24 mouse cellular contexts compared by ENCODE assay signal in the genomic region with DNA sequence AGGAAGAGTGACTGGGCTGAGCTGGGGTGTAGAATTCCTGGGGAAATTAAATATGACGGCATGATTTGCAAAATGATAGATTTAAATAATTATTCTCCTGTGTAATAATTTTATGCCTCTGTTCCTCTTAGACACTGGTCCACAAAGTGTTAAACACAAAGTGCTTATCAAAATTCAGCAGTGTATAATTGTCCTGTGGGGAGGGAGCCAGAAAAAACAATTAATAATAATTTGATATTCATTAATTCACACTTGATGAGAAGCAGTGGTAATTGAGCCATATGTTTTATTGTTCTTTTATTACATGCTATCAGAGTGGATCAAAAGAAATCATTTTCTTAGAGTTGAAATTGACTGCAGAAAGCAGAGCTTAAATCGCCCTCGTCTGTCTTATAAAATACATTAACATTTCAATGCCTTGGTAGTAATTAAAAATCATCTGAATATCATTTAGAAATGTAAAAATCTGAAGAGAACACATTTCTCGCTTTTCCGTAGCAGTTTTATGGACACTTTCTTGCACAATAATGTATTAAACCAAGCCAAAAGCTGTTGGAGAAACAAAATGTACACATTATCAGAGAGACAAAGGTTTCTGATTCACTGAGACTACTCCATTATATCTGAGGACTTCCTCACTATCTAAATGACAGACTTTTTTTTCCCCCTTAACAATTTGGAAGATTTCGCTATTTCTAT. TPM values are rescaled to one million over a fixed set of nuclear protein-coding genes. Genes with fewer than 3 reads are reported as not detected.
A peak's percentile ranks its signal among the peaks of the same experiment; 100 is the strongest.
DNase-seq lines count a peak whose midpoint lies in the region; ATAC-seq lines count a peak whose summit lies in the region.
"Had no signal": no experiment of that assay in that cellular context is flagged by ENCODE, and none has a peak within 500 bp of the region (broad histone marks: within the 10 kb centered on the region; RNA-seq: fewer than 3 reads in every experiment).

No protein-coding gene starts in this region.

- H3K9ac ChIP-seq in hindbrain, embryonic 13.5 days, result no peak overlapping the region
- H3K9ac ChIP-seq in hindbrain, embryonic 12.5 days, result no peak overlapping the region
- no peak overlapping the region for H3K9ac ChIP-seq in midbrain, embryonic 16.5 days (ENCODE audit: low read depth, low read length)
- no peak overlapping the region for H3K9ac ChIP-seq in midbrain, embryonic 11.5 days (ENCODE audit: low read length)
- H3K9ac ChIP-seq in forebrain, embryonic 16.5 days (replicated peaks; ENCODE audit: low read depth, low read length), result no peak overlapping the region
- H3K9ac ChIP-seq: embryonic facial prominence, embryonic 15.5 days; heart, embryonic 12.5 days had no signal

- no peaks in the 10 kb centered on the region for H3K36me3 ChIP-seq in hindbrain, embryonic 13.5 days
- H3K36me3 ChIP-seq in hindbrain, embryonic 12.5 days, result no peaks in the 10 kb centered on the region
- no peaks in the 10 kb centered on the region for H3K36me3 ChIP-seq in midbrain, embryonic 16.5 days (ENCODE audit: control insufficient read depth, insufficient read depth, low read length)
- no peaks in the 10 kb centered on the region for H3K36me3 ChIP-seq in midbrain, embryonic 11.5 days (ENCODE audit: control insufficient read depth, insufficient read depth, low read length)
- no peaks in the 10 kb centered on the region for H3K36me3 ChIP-seq in forebrain, embryonic 16.5 days (ENCODE audit: control insufficient read depth, insufficient read depth)
- H3K36me3 ChIP-seq: embryonic facial prominence, embryonic 15.5 days; heart, embryonic 12.5 days had no signal

- no peaks in the 10 kb centered on the region for H3K9me3 ChIP-seq in hindbrain, embryonic 13.5 days
- no peaks in the 10 kb centered on the region for H3K9me3 ChIP-seq in hindbrain, embryonic 12.5 days (replicated peaks)
- H3K9me3 ChIP-seq in midbrain, embryonic 16.5 days (replicated peaks; ENCODE audit: control insufficient read depth, low read length, poor library complexity, severe bottlenecking), result no peaks in the 10 kb centered on the region
- H3K9me3 ChIP-seq in midbrain, embryonic 11.5 days (ENCODE audit: control insufficient read depth, low read length), result no peaks in the 10 kb centered on the region
- no peaks in the 10 kb centered on the region for H3K9me3 ChIP-seq in forebrain, embryonic 16.5 days (ENCODE audit: control insufficient read depth, low read length)
- H3K9me3 ChIP-seq: embryonic facial prominence, embryonic 15.5 days; heart, embryonic 12.5 days had no signal

- 58% methylated on average over 6 of the region's 6 CpGs for WGBS in hindbrain, embryonic 13.5 days
- WGBS in hindbrain, embryonic 12.5 days, result 71% methylated on average over 6 of the region's 6 CpGs
- WGBS in midbrain, embryonic 16.5 days, result 58% methylated on average over 6 of the region's 6 CpGs
- WGBS in midbrain, embryonic 11.5 days, result 88% methylated on average over 6 of the region's 6 CpGs
- 37% methylated on average over 6 of the region's 6 CpGs for WGBS in forebrain, embryonic 16.5 days

- peak; percentile 65 for ATAC-seq in hindbrain, embryonic 13.5 days (ENCODE audit: low FRiP score)
- ATAC-seq in hindbrain, embryonic 12.5 days (ENCODE audit: low FRiP score), result no peak; the same call in 1 of the 2 replicates
- ATAC-seq in midbrain, embryonic 16.5 days, result 0 out of 2 replicates have a peak, but pooled peaks have one; percentile 17
- ATAC-seq in midbrain, embryonic 11.5 days (ENCODE audit: low FRiP score), result no peak
- peak; percentile 91 for ATAC-seq in forebrain, embryonic 16.5 days
- no peak for ATAC-seq in megakaryocyte progenitor cell, adult 5-6 weeks (replicated peaks; ENCODE audit: poor library complexity)
- ATAC-seq: hindbrain, embryonic 16.5 days; inflammation-experienced regulatory T-cells, adult 6 months; intestine, postnatal 0 days; Patski had no signal

- no peak for DNase-seq in midbrain, embryonic 11.5 days (ENCODE audit: low spot score, missing footprints)
- peak; percentile 24 for DNase-seq in brain, embryonic 18.5 days (ENCODE audit: low read depth, low spot score)
- DNase-seq: adrenal gland, adult 2 months; adrenal gland, postnatal 25 days; cerebellum, adult 11 months; cerebellum, adult 8-10 months; cerebellum, postnatal 14 days; embryo, embryonic 11 days; gastrocnemius, adult 2 months; gastrocnemius, postnatal 25 days; heart, postnatal 4 days had no signal

- no peaks in the 10 kb centered on the region for H3K27me3 ChIP-seq in hindbrain, embryonic 13.5 days
- H3K27me3 ChIP-seq in hindbrain, embryonic 12.5 days, result no peaks in the 10 kb centered on the region
- H3K27me3 ChIP-seq in midbrain, embryonic 16.5 days (ENCODE audit: control insufficient read depth, insufficient read depth, low read depth, low read length), result no peaks in the 10 kb centered on the region
- H3K27me3 ChIP-seq in midbrain, embryonic 11.5 days (ENCODE audit: control insufficient read depth, insufficient read depth, low read length), result no peaks in the 10 kb centered on the region
- H3K27me3 ChIP-seq in forebrain, embryonic 16.5 days (replicated peaks; ENCODE audit: control insufficient read depth, insufficient read depth, low read length), result no peaks in the 10 kb centered on the region
- H3K27me3 ChIP-seq: CH12.LX; embryonic facial prominence, embryonic 15.5 days; heart, embryonic 12.5 days; Patski had no signal

- H3K4me3 ChIP-seq in hindbrain, embryonic 13.5 days, result no peak overlapping the region
- H3K4me3 ChIP-seq in hindbrain, embryonic 12.5 days, result no peak overlapping the region
- H3K4me3 ChIP-seq in midbrain, embryonic 16.5 days (ENCODE audit: low read depth, low read length), result no peak overlapping the region
- H3K4me3 ChIP-seq in midbrain, embryonic 11.5 days (ENCODE audit: low read depth, low read length), result no peak overlapping the region
- H3K4me3 ChIP-seq in forebrain, embryonic 16.5 days (replicated peaks; ENCODE audit: low read length), result no peak overlapping the region
- H3K4me3 ChIP-seq: embryonic facial prominence, embryonic 15.5 days; erythroblast, embryonic 14.5 days; gastrocnemius, adult 2 months; heart, embryonic 12.5 days had no signal

- no peak overlapping the region for H3K27ac ChIP-seq in hindbrain, embryonic 13.5 days
- H3K27ac ChIP-seq in hindbrain, embryonic 12.5 days, result no peak overlapping the region
- H3K27ac ChIP-seq in midbrain, embryonic 16.5 days (ENCODE audit: low read length), result no peak overlapping the region
- H3K27ac ChIP-seq in midbrain, embryonic 11.5 days (ENCODE audit: low read depth, low read length), result no peak overlapping the region
- H3K27ac ChIP-seq in forebrain, embryonic 16.5 days (ENCODE audit: low read length), result peak overlapping the region; percentile 68
- H3K27ac ChIP-seq: embryonic facial prominence, embryonic 15.5 days; gastrocnemius, adult 2 months had no signal

- no peak overlapping the region for H3K4me2 ChIP-seq in hindbrain, embryonic 13.5 days
- no peak overlapping the region for H3K4me2 ChIP-seq in hindbrain, embryonic 12.5 days (replicated peaks)
- no peak overlapping the region for H3K4me2 ChIP-seq in midbrain, embryonic 16.5 days (ENCODE audit: low read length)
- H3K4me2 ChIP-seq in midbrain, embryonic 11.5 days, result no peak overlapping the region
- no peak overlapping the region for H3K4me2 ChIP-seq in forebrain, embryonic 16.5 days (ENCODE audit: low read length)
- H3K4me2 ChIP-seq: embryonic facial prominence, embryonic 15.5 days; heart, embryonic 12.5 days had no signal

- H3K4me1 ChIP-seq in hindbrain, embryonic 13.5 days (replicated peaks), result no peaks in the 10 kb centered on the region
- H3K4me1 ChIP-seq in hindbrain, embryonic 12.5 days, result no peaks in the 10 kb centered on the region
- no peaks in the 10 kb centered on the region for H3K4me1 ChIP-seq in midbrain, embryonic 16.5 days (ENCODE audit: control insufficient read depth, insufficient read depth, low read length)
- H3K4me1 ChIP-seq in midbrain, embryonic 11.5 days (ENCODE audit: control insufficient read depth, insufficient read depth, low read length), result no peaks in the 10 kb centered on the region
- no peaks in the 10 kb centered on the region for H3K4me1 ChIP-seq in forebrain, embryonic 16.5 days (replicated peaks; ENCODE audit: control insufficient read depth, insufficient read depth, low read length)
- H3K4me1 ChIP-seq: heart, embryonic 12.5 days had no signal

RNA-seq across cellular contexts. Expression of a gene that starts 36.3 kb away (rescaled TPM):
- 14.2 and 15.4 TPM in 2 replicates for polyA plus RNA-seq in hindbrain, embryonic 13.5 days (2015; fragmentation: Nextera tagmentation; extraction: Ambion mirVana)
- polyA plus RNA-seq in hindbrain, embryonic 12.5 days (2016; fragmentation: Nextera tagmentation; extraction: Ambion mirVana), result 19.9 and 22.8 TPM in 2 replicates
- 13.0 and 15.4 TPM in 2 replicates for polyA plus RNA-seq in midbrain, embryonic 16.5 days (2015; fragmentation: Nextera tagmentation; extraction: Ambion mirVana)
- polyA plus RNA-seq in midbrain, embryonic 11.5 days (2014; fragmentation: Nextera tagmentation; extraction: Ambion mirVana), result 15.9 and 16.0 TPM in 2 replicates
- polyA plus RNA-seq in forebrain, embryonic 16.5 days (2015; fragmentation: Nextera tagmentation; extraction: Ambion mirVana), result 20.6 and 29.6 TPM in 2 replicates
- total RNA-seq in megakaryocyte progenitor cell, adult 5-6 weeks (2015), result 9.7 and 10.0 TPM in 2 replicates
- 6.6 and 7.2 TPM in 2 replicates for total RNA-seq in megakaryocyte progenitor cell, adult 5-6 weeks (2017)
- total RNA-seq: gastrocnemius, adult 2 months; gastrocnemius, postnatal 25 days had no signal

Comparison
In these comparisons a context has a peak if more than half of its experiments do, and no peak if none do; other contexts are left out.
1. ATAC-seq: peak in hindbrain, embryonic 13.5 days (single experiment), midbrain, embryonic 16.5 days (single experiment) and forebrain, embryonic 16.5 days (single experiment); none in hindbrain, embryonic 12.5 days (single experiment), midbrain, embryonic 11.5 days (single experiment) and megakaryocyte progenitor cell, adult 5-6 weeks (single experiment).